Mouse (Mus musculus): Measurements from ENCODE around the gene Sec23b. TPM values are rescaled to one million over a fixed set of nuclear protein-coding genes. Genes with fewer than 3 reads are reported as not detected.

Sec23b gene
- polyA plus RNA-seq, 1 experiment = 4.9 TPM

DNA sequence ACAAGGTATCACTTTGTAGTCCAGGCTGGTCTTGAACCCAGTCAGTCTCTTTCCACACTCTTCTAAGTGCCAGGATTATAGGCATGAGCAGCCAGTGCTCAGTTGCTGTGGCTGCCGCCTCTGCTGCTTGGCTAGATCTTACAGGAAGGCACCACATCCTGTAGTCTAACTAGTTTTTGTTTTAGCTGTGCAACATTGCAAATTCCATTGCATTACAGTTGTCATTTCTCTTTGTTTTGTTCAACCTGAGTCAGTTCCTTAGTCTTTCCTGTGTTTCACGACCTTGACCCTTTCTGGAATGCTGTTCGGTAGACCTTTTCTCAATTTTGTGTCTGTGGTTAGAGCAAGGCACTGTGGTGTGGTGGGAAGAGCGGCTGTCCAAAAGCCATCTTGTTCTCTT, 81.2 kb downstream of the Sec23b start:
- Histone ChIP-seq H3K4me1 (peaks cover 39% of the 10 kb centered on the region), H3K4me3 (replicated peaks) (no peak overlapping the region), H3K9me3 (no peaks in the 10 kb centered on the region), H3K27me3 (replicated peaks) (no peaks in the 10 kb centered on the region), H3K36me3 (replicated peaks; ENCODE audit: low read length) (peaks cover 26% of the 10 kb centered on the region)
- TF ChIP-seq GATA1 (IDR thresholded peaks at IDR 0.05; ENCODE audit: borderline replicate concordance, low read length) (no peak), FLI1 (IDR thresholded peaks at IDR 0.05; ENCODE audit: low read length) (no peak)

DNA sequence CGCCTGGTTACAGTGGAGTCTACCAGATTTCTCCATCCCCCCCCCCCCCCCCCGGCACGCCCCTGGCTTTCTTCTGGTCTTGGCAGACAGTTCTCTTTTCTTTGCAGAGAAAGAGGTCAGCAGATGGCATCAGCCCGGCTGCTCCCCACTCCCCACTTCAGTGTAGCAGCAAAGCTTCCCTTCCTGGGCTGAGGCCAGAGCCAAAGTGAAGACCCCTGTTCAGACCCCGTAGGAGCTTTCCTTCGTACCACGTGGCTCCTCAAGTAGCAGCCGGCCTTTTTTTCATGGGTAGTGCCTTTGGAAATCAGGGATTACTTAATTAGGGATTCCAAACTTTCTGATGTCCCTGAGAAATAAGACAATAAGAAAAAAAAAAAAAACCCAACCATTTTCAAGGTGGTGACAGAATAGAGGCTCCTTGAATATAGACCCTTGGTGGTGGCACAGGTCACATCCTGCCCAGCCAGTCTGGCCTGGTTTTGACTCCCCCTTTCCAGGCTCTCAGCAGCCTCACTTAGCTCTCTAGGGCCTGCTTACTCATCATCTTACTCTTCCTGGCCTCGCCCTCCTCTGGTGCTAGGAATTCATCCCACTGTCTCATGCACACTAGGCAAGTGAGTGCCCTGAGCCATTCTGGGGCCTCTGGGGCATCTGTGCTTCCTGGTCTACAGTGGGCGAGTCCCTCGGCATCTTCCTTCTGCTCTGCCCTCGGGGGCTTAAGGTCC, 81.8 kb downstream of the Sec23b start:
- no peaks in the 10 kb centered on the region for H3K9me3 ChIP-seq
- H3K4me3 ChIP-seq (replicated peaks) = no peak overlapping the region
- no peaks in the 10 kb centered on the region for H3K27me3 ChIP-seq (replicated peaks)
- H3K4me1 ChIP-seq = peaks cover 39% of the 10 kb centered on the region
- H3K36me3 ChIP-seq (replicated peaks; ENCODE audit: low read length) = peaks cover 21% of the 10 kb centered on the region
- TF ChIP-seq FLI1 (IDR thresholded peaks at IDR 0.05; ENCODE audit: low read length) (no peak), GATA1 (IDR thresholded peaks at IDR 0.05; ENCODE audit: borderline replicate concordance, low read length) (no peak)

DNA sequence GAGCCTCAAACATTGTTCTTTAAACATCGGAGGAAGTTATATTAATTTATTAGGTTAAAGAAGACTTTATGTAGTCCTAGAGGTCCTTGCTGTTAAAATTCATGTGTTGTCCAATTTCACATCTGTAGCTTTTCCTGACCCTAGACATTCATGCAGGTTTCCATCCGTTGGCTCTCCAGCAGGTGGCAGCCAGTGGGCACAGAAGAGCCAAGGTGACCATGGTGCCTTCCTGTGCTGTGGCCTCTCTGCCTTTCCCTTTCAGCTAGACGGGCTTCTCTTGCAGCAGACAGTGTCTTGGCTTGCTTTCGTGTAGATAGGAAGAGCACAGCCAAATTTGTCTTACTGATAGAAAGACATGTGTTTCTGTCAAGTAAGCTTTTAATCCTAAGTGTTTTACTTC, 82.7 kb downstream of the Sec23b start:
- Histone ChIP-seq H3K27me3 (replicated peaks) (no peaks in the 10 kb centered on the region), H3K36me3 (replicated peaks; ENCODE audit: low read length) (peaks cover 18% of the 10 kb centered on the region), H3K4me1 (peaks cover 36% of the 10 kb centered on the region), H3K9me3 (no peaks in the 10 kb centered on the region), H3K4me3 (replicated peaks) (no peak overlapping the region)
- TF ChIP-seq FLI1 (IDR thresholded peaks at IDR 0.05; ENCODE audit: low read length) (no peak), GATA1 (IDR thresholded peaks at IDR 0.05; ENCODE audit: borderline replicate concordance, low read length) (no peak)

DNA sequence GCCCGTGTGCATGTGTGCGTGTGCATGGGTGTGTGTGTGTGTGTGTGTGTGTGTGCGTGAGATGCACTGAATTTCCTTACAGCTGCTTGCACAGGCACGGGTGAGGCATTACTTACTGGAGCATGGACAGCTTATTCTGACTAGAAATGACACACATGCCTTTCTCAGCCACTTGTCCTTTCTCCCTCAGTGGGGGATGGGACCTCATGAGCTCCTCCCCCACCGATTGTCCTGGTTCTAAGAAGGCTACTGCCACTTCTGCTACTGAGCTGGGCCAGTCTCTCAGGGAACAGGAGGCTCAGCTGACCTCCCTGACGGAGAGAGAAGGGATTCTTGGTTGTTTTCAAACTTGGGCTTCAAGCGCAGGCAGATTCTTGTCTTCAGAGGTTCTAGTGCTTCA, 84.1 kb downstream of the Sec23b start:
- no peak for TF ChIP-seq GATA1 (IDR thresholded peaks at IDR 0.05; ENCODE audit: borderline replicate concordance, low read length)
- no peak for TF ChIP-seq FLI1 (IDR thresholded peaks at IDR 0.05; ENCODE audit: low read length)
- Histone ChIP-seq H3K9me3 (no peaks in the 10 kb centered on the region), H3K36me3 (replicated peaks; ENCODE audit: low read length) (peaks cover 18% of the 10 kb centered on the region), H3K4me1 (peaks cover 30% of the 10 kb centered on the region), H3K27me3 (replicated peaks) (no peaks in the 10 kb centered on the region), H3K4me3 (replicated peaks) (no peak overlapping the region)

Other genes with a start within 250 kb of the Sec23b start
- not detected in 2 replicates for gene Ovol2, start 224.1 kb upstream of the Sec23b start, polyA plus RNA-seq (2012; ENCODE audit: insufficient read depth, low replicate concordance)
- gene Kat14, start 187.2 kb upstream of the Sec23b start, polyA plus RNA-seq (2012; ENCODE audit: insufficient read depth, low replicate concordance) = 2.8 and 5.0 TPM in 2 replicates
- not detected in 2 replicates for gene Pet117, start 187.2 kb upstream of the Sec23b start, polyA plus RNA-seq (2012; ENCODE audit: insufficient read depth, low replicate concordance)
- gene Dzank1, start 28.8 kb upstream of the Sec23b start, polyA plus RNA-seq (2012; ENCODE audit: insufficient read depth, low replicate concordance) = 0.07 TPM in 1 of 2 replicates, not detected in the other
- gene Polr3f, start 28.5 kb upstream of the Sec23b start, polyA plus RNA-seq (2012; ENCODE audit: insufficient read depth, low replicate concordance) = 3.1 TPM in 1 of 2 replicates, not detected in the other
- 0.95 TPM in 1 of 2 replicates, not detected in the other for gene Rbbp9, start 5.4 kb upstream of the Sec23b start, polyA plus RNA-seq (2012; ENCODE audit: insufficient read depth, low replicate concordance)
- 3.6 TPM in 1 of 2 replicates, not detected in the other for gene Smim26, start 37.8 kb downstream of the Sec23b start, polyA plus RNA-seq (2012; ENCODE audit: insufficient read depth, low replicate concordance)
- gene Dtd1, start 43.7 kb downstream of the Sec23b start, polyA plus RNA-seq (2012; ENCODE audit: insufficient read depth, low replicate concordance) = 10.9 and 23.5 TPM in 2 replicates

Data from megakaryocyte, embryonic 14.5 days (primary cell).